Mouse (Mus musculus): ENCODE measurements around the gene 1810030O07Rik.
A peak's percentile ranks its signal among the peaks of the same experiment; 100 is the strongest.
"Not testable (repeated sequence)": the region's sequence is repeated elsewhere in the genome, so short reads cannot be mapped to it uniquely, and the experiment has no call there.

1810030O07Rik gene

DNA sequence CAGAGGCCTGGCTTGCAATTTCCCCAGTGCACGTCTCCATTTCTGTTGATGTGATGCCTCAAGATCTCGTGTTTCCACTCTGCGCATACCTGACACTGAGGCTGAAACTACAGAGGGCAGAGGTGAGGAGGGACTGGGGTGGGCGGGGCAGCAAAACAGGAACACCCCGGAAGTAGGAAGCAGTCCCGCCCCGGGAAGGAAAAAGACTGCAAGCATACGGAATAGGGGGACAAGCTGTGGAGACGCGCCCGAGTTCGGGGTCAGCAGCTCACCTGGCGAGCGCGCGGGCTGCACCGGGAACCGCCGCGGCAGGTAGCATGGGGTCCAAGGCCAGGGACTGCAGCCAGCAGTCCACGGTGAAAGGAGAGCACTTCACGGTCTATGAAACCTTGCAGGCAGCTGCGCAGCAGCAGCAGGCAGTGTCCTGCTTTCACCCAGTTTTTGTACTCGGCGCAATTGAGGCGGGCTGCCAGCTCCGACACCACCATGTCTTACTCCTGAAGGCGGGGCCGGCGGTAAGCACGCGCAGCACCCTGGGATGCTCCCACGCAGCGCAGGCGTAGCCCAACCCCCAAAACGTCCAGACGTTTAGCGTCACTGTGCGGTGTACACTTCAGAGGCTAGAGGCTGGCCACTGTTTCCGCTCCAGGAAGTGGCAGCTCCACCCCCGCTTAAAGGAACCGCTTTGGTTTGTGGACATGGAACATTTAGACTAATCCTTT, at the start of gene 1810030O07Rik:
1810030O07Rik (minus strand) TSS at position 615 of the 722 bp plus-strand sequence.
- DNase-seq (ENCODE audit: low read depth), result peak; percentile 94

DNA sequence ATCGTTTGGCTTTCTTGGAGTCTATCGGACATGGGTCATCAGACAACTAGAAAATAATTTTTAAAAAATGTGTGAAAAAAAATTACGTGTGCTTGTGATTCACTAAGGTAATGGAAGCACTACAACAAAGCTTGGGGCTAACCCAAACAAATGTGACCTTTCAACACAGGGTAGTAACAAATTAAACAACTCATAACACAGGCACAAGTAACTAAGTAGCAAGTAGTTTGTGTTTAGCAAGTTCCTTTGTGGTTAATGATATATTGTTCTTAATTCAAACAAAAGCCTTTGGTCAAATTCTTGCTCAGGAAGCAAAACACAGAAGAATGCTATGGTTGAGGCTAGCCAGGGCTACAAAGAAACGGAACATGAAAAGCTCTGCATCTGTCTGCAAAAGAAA, 42.6 kb upstream of the 1810030O07Rik start:
- no peak for DNase-seq (ENCODE audit: low read depth)

DNA sequence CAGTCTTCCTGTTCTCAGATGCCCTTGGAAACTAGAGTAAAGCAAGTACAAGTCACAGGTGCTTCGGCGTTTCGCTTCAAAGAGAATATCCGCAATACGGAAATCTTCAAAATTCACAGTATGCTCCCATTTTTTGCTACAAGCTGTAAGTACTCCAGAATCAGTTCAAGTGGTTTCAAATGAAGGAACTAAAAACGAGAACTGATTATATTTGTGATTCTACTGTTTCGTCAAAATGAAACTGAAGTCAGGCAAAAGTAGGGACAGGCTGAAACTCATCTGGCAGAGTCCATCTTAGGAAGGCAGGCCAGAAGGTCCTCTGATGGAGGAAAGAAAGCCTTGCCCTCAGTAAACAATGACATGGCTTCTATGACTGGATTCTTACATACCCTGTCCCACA, 40.3 kb upstream of the 1810030O07Rik start:
- no peak for DNase-seq (ENCODE audit: low read depth)

DNA sequence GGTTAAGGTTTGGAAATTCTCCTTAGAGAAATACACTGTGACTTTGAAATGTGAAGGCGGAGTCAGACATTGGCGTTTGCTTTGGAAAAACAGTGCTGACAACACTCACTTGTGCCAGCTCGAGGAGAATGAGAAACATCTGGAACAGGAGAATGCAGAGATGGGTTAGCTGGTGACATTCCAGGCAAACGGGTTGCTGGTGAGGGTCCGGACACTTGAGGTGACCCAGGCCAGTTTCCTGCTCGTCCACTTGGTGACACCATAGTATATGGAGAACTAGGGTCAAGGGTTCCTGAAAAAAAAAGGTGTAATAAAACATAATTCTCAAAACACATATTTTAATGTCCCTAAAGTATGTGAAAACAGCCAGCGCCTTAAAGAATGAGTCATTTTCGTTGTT, 13.4 kb upstream of the 1810030O07Rik start:
- DNase-seq (ENCODE audit: low read depth), result peak; percentile 24

DNA sequence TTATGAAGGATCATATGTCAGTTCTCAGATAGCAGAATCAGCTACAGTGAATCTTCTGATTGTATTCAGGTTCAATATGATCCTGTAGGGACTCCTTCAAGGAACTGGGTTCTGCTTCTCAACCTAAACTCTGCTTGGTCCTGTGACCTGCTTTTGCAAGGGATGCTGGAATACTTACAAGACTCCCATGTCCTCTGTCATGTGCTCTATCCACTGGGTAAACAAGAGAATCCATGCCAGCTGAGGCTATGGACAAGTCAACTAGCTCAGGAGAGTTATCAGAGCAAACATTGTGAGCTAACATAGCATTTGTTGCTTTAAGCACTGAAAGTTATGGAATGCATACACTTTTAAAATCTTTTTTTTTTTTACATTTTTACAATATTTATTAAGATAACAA, 12.6 kb upstream of the 1810030O07Rik start:
- no peak for DNase-seq (ENCODE audit: low read depth)

DNA sequence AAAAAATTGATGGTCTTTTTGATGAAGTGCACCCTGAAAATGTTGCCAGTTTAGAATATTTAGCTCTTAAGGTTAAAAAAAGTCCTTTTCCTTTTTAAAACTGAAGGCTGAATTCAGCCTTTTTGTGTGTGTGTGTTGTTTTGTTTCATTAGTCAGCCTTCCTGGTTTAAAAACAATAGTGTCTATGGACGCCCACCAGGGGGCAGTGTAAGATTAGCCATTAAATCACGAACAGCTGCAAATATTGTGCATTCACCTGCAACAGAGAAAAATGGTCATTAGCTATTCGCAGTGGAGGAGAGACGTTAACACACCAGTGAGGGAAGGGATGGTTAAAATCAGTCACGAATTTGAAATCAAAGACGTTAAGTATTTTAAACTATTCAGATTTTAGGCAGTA, 3.9 kb upstream of the 1810030O07Rik start:
- DNase-seq (ENCODE audit: low read depth), result peak; percentile 83

DNA sequence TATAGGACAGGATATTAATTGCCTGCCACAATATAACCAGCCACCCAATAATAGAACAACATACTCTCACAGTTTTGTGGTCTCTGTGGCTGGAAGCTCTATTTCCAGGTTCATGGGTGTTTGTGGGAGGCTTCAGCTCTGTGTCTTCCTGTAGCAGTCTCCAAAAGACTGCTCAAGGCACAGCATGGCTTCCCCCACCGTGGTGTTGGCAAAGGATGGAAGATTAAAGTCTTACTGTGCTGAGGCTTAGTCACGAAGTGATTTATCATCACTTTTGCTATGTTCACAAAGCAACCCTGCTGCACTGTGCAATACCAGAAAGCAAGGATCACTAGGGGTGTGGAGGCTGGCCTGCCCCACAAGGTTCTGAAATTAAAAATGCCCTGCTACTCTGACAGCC, 19.6 kb downstream of the 1810030O07Rik start:
- DNase-seq (ENCODE audit: low read depth), result peak; percentile 62

DNA sequence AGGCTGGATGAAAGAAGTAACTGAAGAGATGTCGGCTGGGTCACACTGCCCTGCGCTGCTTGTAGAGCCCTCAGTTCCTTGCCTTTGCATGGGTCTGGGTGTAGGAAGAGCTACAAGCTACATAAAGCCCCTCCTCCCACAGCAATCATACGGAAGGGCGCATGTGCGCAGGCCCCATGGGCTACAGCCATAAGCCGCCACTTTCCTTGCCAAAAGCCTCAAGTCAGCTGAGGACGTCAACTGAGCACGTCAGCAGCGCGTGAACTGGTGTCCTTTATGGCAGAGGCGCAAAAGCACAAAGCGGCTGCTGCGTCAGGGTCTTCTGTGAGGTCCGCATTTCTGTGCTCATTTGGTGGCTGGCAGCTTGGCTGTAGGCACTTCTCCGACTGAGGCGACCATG, 21.6 kb downstream of the 1810030O07Rik start:
- no peak for DNase-seq (ENCODE audit: low read depth)

DNA sequence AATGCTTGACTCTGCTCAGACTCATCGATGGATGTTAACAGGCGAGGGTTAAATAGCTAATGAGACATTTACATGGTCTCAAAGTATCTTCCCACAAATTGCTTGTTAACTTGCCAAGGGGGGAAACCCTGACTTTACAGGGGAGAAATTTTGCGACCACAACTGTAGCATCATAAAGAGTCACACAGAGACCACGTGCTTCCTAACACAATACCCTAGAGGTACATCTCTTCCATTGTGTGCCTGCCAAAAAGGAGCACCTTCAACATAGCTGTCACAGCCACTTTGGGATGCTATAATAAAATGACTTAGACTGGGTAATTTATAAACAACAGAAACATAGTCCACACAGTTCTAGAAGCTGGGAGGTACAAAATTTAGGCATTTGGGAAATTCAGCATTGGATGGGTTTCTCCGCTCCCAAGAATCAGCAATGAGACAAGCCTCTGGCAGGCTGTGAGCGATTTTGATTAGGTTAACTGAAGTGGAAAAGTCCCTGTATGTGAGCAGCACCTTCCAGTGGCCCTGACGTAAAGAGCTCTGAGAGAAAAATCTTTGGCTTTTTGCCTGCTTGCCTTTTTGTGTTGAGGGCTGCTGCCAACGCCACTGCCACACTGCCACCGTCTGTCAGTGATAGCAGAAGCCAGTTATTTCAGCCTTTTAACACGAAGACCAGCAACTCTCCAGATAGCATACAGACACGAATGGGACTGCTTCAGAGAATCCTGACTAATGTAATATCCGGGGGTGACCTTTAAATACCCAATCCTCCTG, 27.8 kb downstream of the 1810030O07Rik start:
- DNase-seq (ENCODE audit: low read depth), result no peak

DNA sequence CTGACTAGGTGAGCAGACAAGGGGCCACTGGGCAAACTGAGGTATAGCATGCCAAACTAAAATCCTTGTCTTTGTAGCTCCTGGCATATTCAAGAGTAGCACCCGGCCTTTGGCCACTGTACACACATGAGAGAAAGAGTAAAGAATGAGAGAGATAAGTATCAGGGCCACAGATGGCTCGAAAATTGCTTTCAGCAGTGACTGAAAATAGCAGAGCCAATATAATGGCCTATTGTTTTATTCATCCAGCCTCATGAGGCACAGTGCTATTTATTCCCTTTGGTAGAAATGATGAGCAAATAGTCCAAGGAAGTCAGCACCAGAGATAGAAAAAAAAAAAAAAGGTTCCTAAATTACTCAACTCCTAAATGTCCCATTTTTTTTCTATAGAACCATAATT, 28.5 kb downstream of the 1810030O07Rik start:
- no peak for DNase-seq (ENCODE audit: low read depth)

DNA sequence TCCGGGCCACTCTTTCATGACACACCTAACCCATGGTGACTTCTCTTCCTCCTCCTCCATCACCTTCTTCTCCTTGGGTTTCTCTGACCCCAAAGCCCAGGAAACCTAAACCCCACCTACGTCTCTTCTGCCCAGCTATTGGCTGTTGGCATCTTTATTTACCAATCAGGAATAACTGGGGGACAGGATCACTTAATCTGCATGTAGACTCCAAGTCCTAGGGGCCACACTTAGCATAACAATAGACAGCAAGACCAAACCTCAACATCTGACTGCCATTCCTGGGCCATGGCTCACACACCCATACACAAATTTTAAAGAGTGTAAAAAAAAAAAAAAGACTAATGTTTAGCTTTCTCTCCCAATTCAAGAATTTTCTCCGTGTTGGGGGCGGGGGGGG, 48.3 kb downstream of the 1810030O07Rik start:
- DNase-seq (ENCODE audit: low read depth), result no peak

DNA sequence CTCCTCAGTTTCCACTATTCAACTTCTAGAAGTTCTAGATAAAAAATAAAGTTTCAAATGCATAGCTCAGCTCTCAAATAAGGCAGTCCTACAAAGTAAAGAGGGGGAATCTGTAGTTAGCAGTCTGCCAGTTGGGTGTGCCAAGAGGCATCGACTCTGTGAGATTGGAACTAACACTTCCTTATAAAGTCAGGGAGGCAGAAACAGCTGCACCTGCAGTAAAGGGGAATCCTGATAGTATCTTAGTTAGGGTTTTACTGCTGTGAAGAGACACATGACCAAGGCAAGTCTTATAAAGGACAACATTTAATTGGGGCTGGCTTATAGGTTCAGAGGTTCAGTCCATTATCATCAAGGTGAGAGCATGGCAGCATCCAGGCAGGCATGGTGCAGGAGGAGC, 61.1 kb downstream of the 1810030O07Rik start:
- DNase-seq (ENCODE audit: low read depth), result not testable (repeated sequence)

DNA sequence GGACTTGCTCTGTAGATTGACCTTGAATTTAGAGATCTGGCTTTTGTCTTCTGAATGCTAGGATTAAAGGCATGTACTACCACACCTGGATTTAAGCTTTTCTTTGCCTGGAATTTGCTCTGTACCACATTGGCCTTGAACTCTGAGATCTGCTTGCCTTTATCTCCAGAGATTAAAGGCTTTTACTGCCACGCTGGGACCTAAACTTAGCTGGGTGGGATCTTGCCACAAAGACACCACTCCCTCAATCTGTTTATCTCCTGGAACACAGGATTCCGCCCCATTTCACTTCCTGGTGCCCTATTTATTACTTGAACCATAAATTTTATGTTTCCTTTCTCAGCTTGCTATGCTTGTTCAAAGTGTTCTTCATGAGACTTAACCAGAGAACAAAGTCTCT, 62.3 kb downstream of the 1810030O07Rik start:
- no peak for DNase-seq (ENCODE audit: low read depth)

DNA sequence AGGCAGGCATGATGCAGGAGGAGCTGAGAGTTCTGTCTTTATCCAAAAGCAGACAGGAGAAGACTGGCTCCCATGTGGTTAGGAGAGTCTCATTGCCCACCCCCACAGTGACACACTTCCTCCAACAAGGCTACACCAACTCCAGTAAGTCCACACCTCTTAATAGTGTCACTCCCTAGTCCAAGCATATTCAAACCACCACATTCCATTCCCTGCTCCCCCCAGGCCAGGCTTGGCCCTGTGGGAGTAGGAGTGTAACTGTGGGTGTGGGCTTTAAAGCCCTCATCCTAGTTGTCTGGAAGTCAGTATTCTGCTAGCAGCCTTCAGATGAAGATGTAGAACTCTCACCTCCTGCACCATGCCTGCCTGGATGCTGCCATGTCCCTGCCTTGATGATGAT, 62.9 kb downstream of the 1810030O07Rik start:
- not testable (repeated sequence) for DNase-seq (ENCODE audit: low read depth)

Data from NIH3T3 (cell line).